Mouse (Mus musculus): ENCODE data around the gene Elac2.
A peak's percentile ranks its signal among the peaks of the same experiment; 100 is the strongest.

Gene Elac2

GRCm38 (mm10) chr11:64978720-64979488 is at the start of gene Elac2:
Elac2 (plus strand) TSS chr11:64979038.
- DNase-seq = peak; percentile 97 to 98

GRCm38 (mm10) chr11:64929130-64929529 is 49.7 kb upstream of the Elac2 start:
- no peak for DNase-seq

DNA sequence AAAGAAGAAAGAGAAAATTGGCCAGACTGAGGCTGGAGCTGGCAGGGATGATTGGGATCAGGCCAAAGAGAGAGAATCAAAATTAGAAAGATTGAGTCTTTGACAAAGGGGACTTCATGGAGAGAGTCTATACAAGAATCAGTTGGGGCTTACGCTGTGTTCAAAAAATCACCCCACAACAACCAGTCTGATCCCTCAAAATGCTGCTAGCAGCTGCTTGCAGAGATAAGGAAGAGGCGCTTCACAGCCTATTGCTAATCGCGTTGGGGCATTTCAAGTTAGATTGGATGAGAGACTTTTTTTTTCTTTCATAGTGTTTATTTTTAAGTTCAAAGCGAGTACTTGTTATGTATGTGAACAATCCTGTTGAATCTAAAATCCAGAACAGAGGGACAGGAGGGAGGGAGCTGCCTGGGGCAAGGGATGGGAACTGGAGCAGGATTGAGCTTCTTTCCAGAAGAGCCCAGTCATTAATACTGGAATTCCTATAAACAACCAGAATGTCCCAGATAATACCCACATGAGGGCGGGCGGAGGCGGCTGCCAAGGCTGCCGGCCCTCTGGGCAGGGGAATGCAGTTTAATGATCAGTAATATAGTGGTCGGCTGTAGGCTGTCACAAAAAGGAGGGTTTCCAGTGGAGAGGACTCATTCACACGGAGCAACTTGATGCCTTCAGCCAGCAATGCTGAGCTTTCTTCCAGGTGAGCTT is 47.6 kb upstream of the Elac2 start:
- DNase-seq = no peak

DNA sequence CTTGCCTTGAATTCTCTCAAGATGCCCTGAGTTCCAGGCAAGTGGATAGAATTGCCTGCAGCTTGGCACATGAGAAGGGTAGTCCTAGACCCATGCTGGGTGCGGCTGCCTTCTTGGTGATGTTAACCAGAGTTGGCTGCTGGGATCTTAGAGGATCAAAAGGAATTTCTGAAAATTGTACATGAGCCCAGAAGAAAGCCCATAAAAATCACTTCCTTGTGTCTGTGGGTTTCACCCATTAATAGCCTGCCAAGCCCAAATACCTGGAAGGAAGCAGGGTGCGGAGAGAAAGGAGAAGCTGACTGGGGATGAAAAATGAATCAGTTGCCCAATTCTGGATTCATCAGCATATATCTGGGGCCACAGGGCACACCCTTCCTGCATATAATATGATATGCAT is 41.6 kb upstream of the Elac2 start:
- no peak for DNase-seq

DNA sequence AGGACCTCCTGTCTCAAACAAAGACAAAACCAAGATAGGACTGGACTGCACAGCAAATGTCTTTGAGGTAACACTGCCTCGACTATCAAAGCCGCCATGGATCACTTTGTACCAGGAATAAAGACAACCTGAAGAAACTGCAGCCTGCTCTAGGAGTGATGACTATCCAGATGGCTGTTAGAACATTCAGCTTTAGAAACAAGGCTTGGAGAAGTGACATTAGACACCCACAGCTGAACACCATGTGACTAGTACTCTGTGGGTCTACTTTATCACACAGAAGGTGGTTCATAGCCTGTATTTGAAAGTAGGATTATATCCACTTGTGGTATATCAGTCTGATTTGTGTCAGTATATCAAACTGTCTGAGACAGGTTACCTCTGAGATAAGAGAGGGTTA is 37.6 kb upstream of the Elac2 start:
- DNase-seq = no peak

DNA sequence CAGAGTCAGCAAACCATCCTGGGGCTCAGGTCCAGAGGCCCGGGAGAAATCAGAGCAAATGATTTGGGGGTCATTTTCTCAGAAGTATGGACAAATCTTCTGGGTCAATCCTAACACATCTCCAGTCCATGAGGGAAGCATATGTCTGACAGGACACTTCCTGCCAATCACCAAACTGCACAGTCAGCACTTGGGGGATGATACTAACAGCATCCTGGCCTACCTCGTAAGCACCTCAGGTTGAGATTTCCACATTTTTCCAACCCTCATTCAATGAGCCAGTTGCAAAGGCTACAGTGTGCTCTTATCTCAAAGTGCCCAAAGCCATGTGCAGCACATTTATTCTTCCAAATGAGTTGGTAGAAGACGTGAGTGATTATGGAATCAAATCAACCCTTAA is 29.1 kb upstream of the Elac2 start:
- no peak for DNase-seq

GRCm38 (mm10) chr11:64956962-64957729 is 21.7 kb upstream of the Elac2 start:
- DNase-seq = no peak

GRCm38 (mm10) chr11:64962629-64963028 is 16.2 kb upstream of the Elac2 start:
- no peak for DNase-seq

- peak; percentile 23 to 63 for DNase-seq
Measured at GRCm38 (mm10) chr11:64968507-64968906, 10.3 kb upstream of the Elac2 start.

- DNase-seq = no peak
Measured at GRCm38 (mm10) chr11:64968939-64969342, 9.9 kb upstream of the Elac2 start.

GRCm38 (mm10) chr11:64971471-64971988 is 7.3 kb upstream of the Elac2 start:
- no peak for DNase-seq

GRCm38 (mm10) chr11:64972418-64972817 is 6.4 kb upstream of the Elac2 start:
- DNase-seq = no peak

- DNase-seq = no peak
Measured at GRCm38 (mm10) chr11:64979489-64979845, 629 bp downstream of the Elac2 start.

- no peak for DNase-seq
Measured at GRCm38 (mm10) chr11:64988556-64988955, 9.7 kb downstream of the Elac2 start.

DNA sequence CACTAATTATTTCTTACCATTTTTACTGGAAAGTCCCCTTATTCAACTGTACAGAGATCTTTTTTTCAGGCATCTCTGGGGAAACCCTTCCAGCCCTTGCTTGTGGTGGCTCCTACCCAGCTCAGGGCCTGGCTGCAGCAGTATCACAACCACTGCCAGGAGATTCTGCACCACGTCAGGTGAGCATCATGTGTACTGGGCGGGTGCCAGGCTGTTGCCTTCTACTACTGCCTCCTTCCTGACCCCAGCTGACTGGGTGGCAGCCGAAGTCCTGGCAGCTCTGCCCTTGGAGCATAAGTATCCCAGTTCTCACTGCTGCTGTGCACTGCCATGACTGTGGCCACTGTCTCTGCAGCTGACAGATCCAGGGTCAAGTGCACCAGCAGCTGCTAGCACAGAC is 19.6 kb downstream of the Elac2 start:
- DNase-seq = peak; percentile 74 to 78

DNA sequence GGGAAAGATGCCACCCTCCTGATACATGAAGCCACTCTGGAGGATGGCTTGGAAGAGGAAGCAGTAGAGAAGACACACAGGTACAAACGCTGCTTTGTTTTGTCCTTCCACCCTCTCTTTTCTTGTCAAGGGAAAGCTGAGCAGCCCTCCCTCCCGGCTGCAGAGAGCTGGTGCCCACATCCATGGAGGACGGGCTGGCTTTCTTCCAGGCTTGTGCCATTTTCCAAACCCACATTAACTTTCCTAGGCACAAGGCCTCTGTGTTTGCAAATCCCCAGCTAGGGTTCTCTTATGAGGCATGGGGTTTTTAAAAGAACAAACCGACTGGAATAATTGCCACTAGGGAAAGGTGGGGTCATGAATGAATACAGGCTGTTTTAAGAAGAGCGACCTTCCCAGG is 20.8 kb downstream of the Elac2 start:
- no peak for DNase-seq

GRCm38 (mm10) chr11:65001729-65002128 is 22.9 kb downstream of the Elac2 start:
- no peak for DNase-seq

GRCm38 (mm10) chr11:65003611-65004010 is 24.8 kb downstream of the Elac2 start:
- DNase-seq = no peak

- no peak for DNase-seq
Measured at GRCm38 (mm10) chr11:65004836-65005235, 26.0 kb downstream of the Elac2 start.

- DNase-seq = no peak
Measured at GRCm38 (mm10) chr11:65006047-65006446, 27.2 kb downstream of the Elac2 start.

DNA sequence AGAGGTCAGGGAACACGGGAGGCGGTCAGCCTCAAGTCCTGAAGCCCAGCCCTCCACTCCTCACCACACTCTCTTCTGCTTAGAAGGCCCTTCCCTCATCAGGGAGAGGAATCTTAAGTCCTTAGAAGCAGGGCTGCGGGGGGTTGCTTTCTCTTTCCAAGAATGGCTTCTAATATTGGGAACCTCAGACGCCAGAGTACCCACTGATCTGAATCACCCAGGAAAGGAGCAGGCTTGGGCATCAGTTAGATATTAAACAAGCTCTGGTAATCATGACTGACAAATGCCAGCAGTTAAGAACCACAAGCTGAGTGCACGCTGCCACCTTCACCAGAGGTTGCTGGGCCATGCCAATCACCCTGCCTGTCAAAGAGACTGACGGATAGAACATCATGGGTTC is 35.1 kb downstream of the Elac2 start:
- DNase-seq = peak; percentile 22 to 37

GRCm38 (mm10) chr11:65016754-65017153 is 37.9 kb downstream of the Elac2 start:
- no peak for DNase-seq

DNA sequence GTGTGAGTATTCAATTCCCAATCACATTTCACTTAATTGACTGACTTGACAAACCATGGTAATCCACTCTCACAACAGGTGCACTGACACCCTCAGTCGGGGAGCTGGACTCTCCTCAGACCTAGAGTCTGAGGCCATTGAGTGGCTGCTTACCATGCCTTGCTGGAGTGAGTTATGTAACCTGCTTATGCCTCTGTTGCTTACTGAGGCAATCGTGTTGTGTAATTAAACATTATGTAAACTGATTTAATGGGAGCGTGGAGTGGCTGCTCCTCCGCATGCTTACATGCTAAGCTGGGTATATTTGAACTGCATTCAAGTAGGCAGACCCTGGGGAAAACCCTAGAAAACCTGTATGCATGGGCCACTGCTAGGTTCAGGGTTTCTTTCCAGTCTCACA is 41.9 kb downstream of the Elac2 start:
- DNase-seq = no peak

DNA sequence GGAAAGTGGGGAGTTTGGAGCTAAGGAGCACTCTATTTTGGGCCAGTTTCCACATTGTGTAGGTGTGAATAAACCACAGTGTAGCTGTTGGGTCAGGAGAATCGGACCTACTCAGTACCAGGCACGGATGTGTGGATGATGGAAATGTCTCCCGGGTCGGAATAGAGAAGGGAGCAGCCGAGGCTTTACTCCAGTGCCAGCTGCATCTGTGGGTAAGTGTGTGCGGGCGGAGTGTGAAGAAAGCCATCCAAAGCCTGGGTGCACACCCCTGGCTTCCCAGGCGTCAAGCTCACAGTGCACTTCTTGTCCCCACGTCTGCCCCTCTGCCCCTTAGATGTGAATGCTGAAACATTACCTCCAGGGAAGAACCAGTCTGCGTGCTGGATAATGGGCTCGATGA is 43.9 kb downstream of the Elac2 start:
- DNase-seq = no peak

Measured in kidney, adult 8-10 months (tissue).